Mouse (Mus musculus) heart, adult 2 months (tissue): ENCODE measurements around the gene Zbtb17. TPM values are rescaled to one million over a fixed set of nuclear protein-coding genes. Genes with fewer than 3 reads are reported as not detected.

ENCODE experiments used
- DNase-seq, 2 experiments: peaks; one replicate each; pipeline ENCODE4 v3.0.0; 2021
- H3K27ac ChIP-seq: fragments of 200-600 bp; 2 replicates; pipeline ENCODE4 v1.8.1; 2022
- H3K27me3 ChIP-seq: fragments of 200-500 bp; 2 replicates; pipeline ENCODE4 v1.6.1; 2012; ENCODE audit warnings: mild to moderate bottlenecking, low read length, inconsistent platforms, mixed read lengths; ENCODE audit not compliant: control insufficient read depth, insufficient read depth
- H3K36me3 ChIP-seq: fragments of 200-500 bp; 2 replicates; pipeline ENCODE4 v1.6.1; 2012; ENCODE audit warnings: low read length, inconsistent platforms; ENCODE audit not compliant: control insufficient read depth, insufficient read depth
- H3K4me1 ChIP-seq: fragments of 200-500 bp; 2 replicates; pipeline ENCODE4 v1.6.1; 2011; ENCODE audit warnings: low read length; ENCODE audit not compliant: control insufficient read depth, insufficient read depth
- H3K4me3 ChIP-seq: fragments of 200-600 bp; 2 replicates; pipeline ENCODE4 v1.8.1; 2022
- H3K79me2 ChIP-seq: fragments of 200-500 bp; replicated peaks from 2 replicates; pipeline ENCODE4 v1.6.1; 2012; ENCODE audit warnings: mild to moderate bottlenecking, inconsistent platforms, low read length, moderate library complexity, mixed read lengths; ENCODE audit not compliant: control insufficient read depth, insufficient read depth
- H3K9ac ChIP-seq: fragments of 200-500 bp; 2 replicates; pipeline ENCODE4 v1.6.1; 2012; ENCODE audit warnings: low read depth, mild to moderate bottlenecking, control low read depth, inconsistent platforms, low read length, mixed read lengths
- CTCF ChIP-seq: fragments of 200-600 bp; IDR thresholded peaks from 2 replicates; pipeline ENCODE4 v1.8.1; 2022; ENCODE audit warnings: antibody characterized with exemption, mild to moderate bottlenecking, moderate library complexity
- EP300 ChIP-seq: fragments of 200-500 bp; IDR thresholded peaks from 2 replicates; pipeline ENCODE4 v1.6.1; 2011; ENCODE audit warnings: low read depth, low read length, control low read depth; ENCODE audit not compliant: insufficient read depth
- POLR2A ChIP-seq: fragments of 200-500 bp; IDR thresholded peaks from 2 replicates; pipeline ENCODE4 v1.6.1; 2011; ENCODE audit warnings: mild to moderate bottlenecking, low read depth, low read length, control low read depth; ENCODE audit not compliant: insufficient read depth
- WGBS: fragments of 180-500 bp; shearing (Covaris S2); methylation state at CpG from one replicate; pipeline ENCODE4 v1.1.7; 2018; 5-methylcytosine and 5-hydroxymethylcytosine counted together
- intact Hi-C: fragments of 180-260 bp; cut with DNase I; formaldehyde crosslinking; loops from one replicate; pipeline ENCODE4 v1.15.1; 2025
- polyA plus RNA-seq: library from polyadenylated mRNA; depleted of rRNA; stranded (reverse); fragments of >200 nt; gene quantifications from 2 replicates; pipeline ENCODE4 v1.2.3, GENCODE M21; 2012
- total RNA-seq, 2 experiments: library from RNA; stranded (reverse); gene quantifications; 2 replicates each; pipeline ENCODE4 v1.2.3; 2021

Gene Zbtb17
- total and polyA plus RNA-seq, 3 experiments = 22.9 to 26.4 (median 23.3) TPM

DNA sequence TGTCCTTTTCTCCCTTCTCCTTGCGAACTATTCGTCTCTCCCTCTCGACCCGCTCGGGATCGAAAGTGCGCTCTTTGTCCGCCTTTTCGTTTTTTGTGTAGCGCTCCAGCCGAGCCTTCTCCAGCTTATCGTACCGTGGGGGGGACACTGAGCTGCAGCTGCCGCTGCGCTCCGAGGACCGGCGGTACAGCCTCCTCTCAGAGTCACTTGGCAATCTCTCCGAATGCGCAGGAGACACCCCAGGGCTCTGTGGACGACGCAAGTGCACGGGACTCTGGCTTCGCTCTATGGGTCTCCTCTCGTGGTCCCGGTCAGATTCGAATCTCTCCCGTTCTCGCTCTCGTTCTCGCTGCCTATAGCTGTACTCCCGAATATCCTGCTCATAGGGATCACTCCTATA is 34.3 kb downstream of the Zbtb17 start:
- no peaks in the 10 kb centered on the region for H3K27me3 ChIP-seq
- 94% methylated on average over 32 of the region's 32 CpGs for WGBS
- H3K79me2 ChIP-seq = no peaks in the 10 kb centered on the region
- no peak for DNase-seq
- no peak overlapping the region for H3K27ac ChIP-seq
- H3K4me3 ChIP-seq = no peak overlapping the region
- H3K9ac ChIP-seq = no peak overlapping the region
- no peak for TF ChIP-seq CTCF
- TF ChIP-seq POLR2A = no peak
- TF ChIP-seq EP300 = no peak
- no peaks in the 10 kb centered on the region for H3K36me3 ChIP-seq
- intact Hi-C loops = no loop called here
- no peaks in the 10 kb centered on the region for H3K4me1 ChIP-seq

DNA sequence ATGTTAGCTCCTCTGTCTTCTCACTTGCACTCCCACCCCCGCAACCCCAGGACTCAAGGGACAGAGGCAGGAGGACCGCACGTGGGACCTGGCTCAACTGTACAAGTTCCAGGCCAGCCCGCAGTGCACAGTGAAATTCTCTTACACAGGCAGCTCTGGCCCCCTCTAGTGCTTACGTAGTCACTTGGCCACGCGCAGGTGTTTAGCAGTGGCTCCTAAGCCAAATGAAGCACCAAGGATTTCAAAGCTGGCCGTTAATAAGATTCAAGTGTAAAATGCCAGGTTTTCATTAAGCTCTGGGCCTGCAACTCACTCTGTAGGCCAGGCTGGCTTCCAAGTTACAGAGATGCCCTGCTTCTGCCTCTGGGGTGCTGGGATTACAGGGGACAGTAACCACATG is 35.0 kb downstream of the Zbtb17 start:
- Histone ChIP-seq H3K36me3 (no peaks in the 10 kb centered on the region), H3K79me2 (no peaks in the 10 kb centered on the region), H3K4me3 (no peak overlapping the region), H3K9ac (no peak overlapping the region), H3K27ac (no peak overlapping the region), H3K27me3 (no peaks in the 10 kb centered on the region), H3K4me1 (no peaks in the 10 kb centered on the region)
- 94% methylated on average over 8 of the region's 8 CpGs for WGBS
- TF ChIP-seq POLR2A (no peak), CTCF (no peak), EP300 (no peak)
- no peak for DNase-seq
- intact Hi-C loops = no loop called here

GRCm38 (mm10) chr4:141484071-141484470 is 39.6 kb downstream of the Zbtb17 start:
- no peak for TF ChIP-seq CTCF
- TF ChIP-seq POLR2A = no peak
- no peak for TF ChIP-seq EP300
- no peaks in the 10 kb centered on the region for H3K79me2 ChIP-seq
- no peaks in the 10 kb centered on the region for H3K27me3 ChIP-seq
- intact Hi-C loops = no loop called here
- H3K36me3 ChIP-seq = no peaks in the 10 kb centered on the region
- H3K27ac ChIP-seq = no peak overlapping the region
- no peaks in the 10 kb centered on the region for H3K4me1 ChIP-seq
- no peak overlapping the region for H3K9ac ChIP-seq
- WGBS = 39% methylated on average over 11 of the region's 11 CpGs
- DNase-seq = peak in 1 of 2 experiments; percentile 33
- no peak overlapping the region for H3K4me3 ChIP-seq

DNA sequence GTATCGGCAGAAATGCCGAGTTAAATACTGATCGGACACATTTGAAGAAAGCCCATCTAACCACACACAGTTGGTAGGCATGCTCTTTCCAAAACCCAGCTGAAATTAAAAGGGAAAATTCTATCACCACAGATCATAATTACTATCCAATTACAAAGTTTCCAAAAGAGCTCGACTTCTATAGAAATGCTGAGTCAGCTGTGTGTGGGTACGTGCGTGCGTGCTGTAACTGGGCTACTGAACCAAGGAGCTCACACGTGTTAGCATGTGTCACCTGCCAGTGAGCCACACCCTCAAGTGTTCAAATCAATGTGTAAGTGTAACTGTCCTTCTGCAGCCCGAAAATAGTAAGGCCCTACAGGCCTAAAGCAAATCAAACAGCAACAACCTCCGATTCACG is 43.1 kb downstream of the Zbtb17 start:
- intact Hi-C loops = loop anchor here (5.0 kb wide), 1 partner anchor 75 kb away; no protein-coding TSS in a partner anchor
- no peak for DNase-seq
- no peak overlapping the region for H3K27ac ChIP-seq
- H3K79me2 ChIP-seq = no peaks in the 10 kb centered on the region
- no peaks in the 10 kb centered on the region for H3K27me3 ChIP-seq
- no peak overlapping the region for H3K4me3 ChIP-seq
- H3K36me3 ChIP-seq = no peaks in the 10 kb centered on the region
- no peak for TF ChIP-seq POLR2A
- TF ChIP-seq EP300 = no peak
- no peak for TF ChIP-seq CTCF
- 92% methylated on average over 11 of the region's 11 CpGs for WGBS
- H3K4me1 ChIP-seq = no peaks in the 10 kb centered on the region
- H3K9ac ChIP-seq = no peak overlapping the region

GRCm38 (mm10) chr4:141488670-141489069 is 44.2 kb downstream of the Zbtb17 start:
- intact Hi-C loops = loop anchor here (5.0 kb wide), 1 partner anchor 74 kb away; no protein-coding TSS in a partner anchor
- Histone ChIP-seq H3K36me3 (no peaks in the 10 kb centered on the region), H3K4me3 (no peak overlapping the region), H3K27me3 (no peaks in the 10 kb centered on the region), H3K9ac (no peak overlapping the region), H3K4me1 (no peaks in the 10 kb centered on the region), H3K27ac (no peak overlapping the region), H3K79me2 (no peaks in the 10 kb centered on the region)
- TF ChIP-seq CTCF (peak; percentile 67), POLR2A (no peak)
- WGBS = 95% methylated on average over 4 of the region's 4 CpGs
- no peak for DNase-seq

- Histone ChIP-seq H3K36me3 (no peaks in the 10 kb centered on the region), H3K4me1 (peaks cover 19% of the 10 kb centered on the region), H3K4me3 (no peak overlapping the region), H3K79me2 (peaks cover 23% of the 10 kb centered on the region), H3K27ac (peak overlapping the region; percentile 2; the same call in 1 of the 2 replicates), H3K27me3 (no peaks in the 10 kb centered on the region), H3K9ac (no peak overlapping the region)
- WGBS = 21% methylated on average over 4 of the region's 4 CpGs
- intact Hi-C loops = no loop called here
- TF ChIP-seq POLR2A (no peak), CTCF (no peak), EP300 (no peak)
- DNase-seq = peak in 1 of 2 experiments; percentile 24
Observed at GRCm38 (mm10) chr4:141500637-141501036, 56.2 kb downstream of the Zbtb17 start.
